Mouse (Mus musculus) kidney, adult 9 months (tissue): ENCODE measurements around the gene Cdc25a.
A peak's percentile ranks its signal among the peaks of the same experiment; 100 is the strongest.

ENCODE experiments used
- DNase-seq: peaks from one replicate; pipeline ENCODE4 v3.0.0; 2022

Gene Cdc25a

GRCm38 (mm10) chr9:109874797-109875691 is at the start of gene Cdc25a:
Cdc25a (plus strand) TSS chr9:109875579.
- peak; percentile 99 for DNase-seq

- no peak for DNase-seq
Measured at GRCm38 (mm10) chr9:109825739-109826138, 49.6 kb upstream of the Cdc25a start.

GRCm38 (mm10) chr9:109826181-109826580 is 49.2 kb upstream of the Cdc25a start:
- no peak for DNase-seq

- peak; percentile 90 for DNase-seq
Measured at GRCm38 (mm10) chr9:109832391-109833087, 42.8 kb upstream of the Cdc25a start, which contains the start of gene Nme6. Nme6 (plus strand) TSS chr9:109832749.

GRCm38 (mm10) chr9:109833088-109833412 is 42.3 kb upstream of the Cdc25a start:
- DNase-seq, result no peak

GRCm38 (mm10) chr9:109849312-109849758 is 26.0 kb upstream of the Cdc25a start, which contains the start of gene Camp:
Camp (minus strand) TSS chr9:109849617.
- DNase-seq, result no peak

GRCm38 (mm10) chr9:109850099-109850498 is 25.3 kb upstream of the Cdc25a start:
- no peak for DNase-seq

GRCm38 (mm10) chr9:109854341-109854740 is 21.0 kb upstream of the Cdc25a start:
- no peak for DNase-seq

GRCm38 (mm10) chr9:109855947-109856346 is 19.4 kb upstream of the Cdc25a start:
- DNase-seq, result no peak

- peak; percentile 73 for DNase-seq
Measured at GRCm38 (mm10) chr9:109862397-109863044, 12.9 kb upstream of the Cdc25a start.

GRCm38 (mm10) chr9:109863085-109863484 is 12.3 kb upstream of the Cdc25a start:
- no peak for DNase-seq

GRCm38 (mm10) chr9:109866218-109866617 is 9.2 kb upstream of the Cdc25a start:
- DNase-seq, result no peak

GRCm38 (mm10) chr9:109870983-109871572 is 4.3 kb upstream of the Cdc25a start:
- DNase-seq, result peak; percentile 67

- no peak for DNase-seq
Measured at GRCm38 (mm10) chr9:109875695-109876601, 569 bp downstream of the Cdc25a start.

GRCm38 (mm10) chr9:109876756-109877155 is 1.4 kb downstream of the Cdc25a start:
- peak; percentile 46 for DNase-seq

- no peak for DNase-seq
Measured at GRCm38 (mm10) chr9:109877666-109878065, 2.3 kb downstream of the Cdc25a start.

- no peak for DNase-seq
Measured at GRCm38 (mm10) chr9:109879305-109879704, 3.9 kb downstream of the Cdc25a start.

- DNase-seq, result peak; percentile 30
Measured at GRCm38 (mm10) chr9:109886259-109886658, 10.9 kb downstream of the Cdc25a start.

GRCm38 (mm10) chr9:109887321-109887720 is 11.9 kb downstream of the Cdc25a start:
- peak; percentile 51 for DNase-seq

- DNase-seq, result no peak
Measured at GRCm38 (mm10) chr9:109891501-109891900, 16.1 kb downstream of the Cdc25a start.

- DNase-seq, result peak; percentile 88
Measured at GRCm38 (mm10) chr9:109892651-109893250, 17.4 kb downstream of the Cdc25a start.
